Mouse (Mus musculus): ENCODE measurements around the gene Map3k21.

Map3k21 gene

DNA sequence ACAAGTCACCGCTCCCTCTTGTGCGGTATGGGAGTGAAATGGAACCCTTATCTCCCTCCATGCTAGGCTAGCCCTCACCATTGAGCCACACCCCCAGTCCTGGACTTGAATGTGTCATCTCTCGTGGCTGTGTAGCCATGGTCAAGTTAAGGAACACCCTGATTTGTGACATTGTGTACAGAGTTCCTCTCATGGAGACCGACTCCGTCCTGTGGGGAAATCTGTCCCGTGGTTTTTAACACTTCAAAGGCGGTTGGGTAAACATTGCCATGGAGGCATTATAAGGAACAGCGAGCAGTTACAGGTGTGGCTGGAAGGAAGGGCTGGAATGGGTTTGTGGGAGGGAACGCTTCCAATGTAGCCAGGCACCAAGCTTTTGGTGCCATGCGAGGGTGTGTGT lies 6.8 kb downstream of the Map3k21 start:
- DNase-seq, result no peak

DNA sequence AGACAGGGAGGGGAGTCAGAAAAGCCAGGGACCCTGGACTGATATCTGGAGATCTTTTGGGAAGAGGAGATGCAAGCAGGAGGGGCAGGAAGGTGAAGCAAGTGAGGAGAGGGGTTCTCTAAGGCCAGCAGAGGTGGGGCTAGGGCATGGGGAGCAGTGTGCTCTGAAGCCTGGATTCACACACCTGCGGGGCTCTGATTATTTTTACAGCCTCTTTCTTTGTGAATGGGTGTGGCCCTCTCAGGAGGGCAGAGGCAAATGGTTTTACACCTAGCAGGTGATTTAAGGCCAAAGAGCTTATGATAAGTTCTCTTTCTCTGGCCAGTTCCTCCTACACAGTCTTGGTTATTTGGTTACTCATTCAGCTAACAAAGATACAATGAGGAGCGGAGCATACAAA lies 8.5 kb downstream of the Map3k21 start:
- no peak for DNase-seq

DNA sequence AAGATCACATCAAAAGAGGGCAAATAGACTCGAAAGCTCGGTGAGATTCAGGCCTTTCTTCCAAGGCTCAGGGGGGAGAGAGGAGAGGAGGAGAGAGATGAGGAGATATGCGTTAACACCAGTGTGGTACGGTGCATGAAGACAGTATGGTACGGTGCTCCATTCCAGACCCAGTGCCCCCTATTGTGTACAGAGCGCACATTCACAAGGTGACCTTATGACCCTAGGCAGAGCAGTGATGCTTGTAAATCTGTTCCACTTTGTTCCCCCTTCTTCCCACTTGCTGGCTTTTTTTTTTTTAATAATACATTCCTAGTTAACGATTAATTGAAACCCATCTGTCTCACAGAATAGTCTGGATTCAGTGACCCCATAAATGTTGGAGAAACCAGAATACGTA lies 9.3 kb downstream of the Map3k21 start:
- no peak for DNase-seq

DNA sequence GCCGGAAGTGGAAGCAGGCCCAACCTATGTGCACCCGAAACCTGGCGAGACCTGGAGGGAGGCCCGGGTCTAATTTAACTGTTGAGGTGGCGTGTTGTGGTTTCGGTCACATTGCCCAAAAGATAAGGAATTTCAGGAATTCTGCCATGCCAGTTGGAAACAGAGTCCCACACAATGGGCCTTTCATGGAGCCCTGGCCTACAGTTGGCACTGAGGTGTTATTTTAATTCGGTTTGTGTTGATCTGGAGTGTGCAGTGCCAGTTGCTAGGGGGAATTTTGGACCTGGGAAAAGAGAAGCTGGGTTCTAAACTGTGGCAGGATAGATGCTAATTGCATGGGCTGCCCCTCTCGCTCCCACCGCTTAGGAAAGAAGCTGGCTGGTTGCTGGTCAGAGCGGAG lies 10.0 kb downstream of the Map3k21 start:
- no peak for DNase-seq

DNA sequence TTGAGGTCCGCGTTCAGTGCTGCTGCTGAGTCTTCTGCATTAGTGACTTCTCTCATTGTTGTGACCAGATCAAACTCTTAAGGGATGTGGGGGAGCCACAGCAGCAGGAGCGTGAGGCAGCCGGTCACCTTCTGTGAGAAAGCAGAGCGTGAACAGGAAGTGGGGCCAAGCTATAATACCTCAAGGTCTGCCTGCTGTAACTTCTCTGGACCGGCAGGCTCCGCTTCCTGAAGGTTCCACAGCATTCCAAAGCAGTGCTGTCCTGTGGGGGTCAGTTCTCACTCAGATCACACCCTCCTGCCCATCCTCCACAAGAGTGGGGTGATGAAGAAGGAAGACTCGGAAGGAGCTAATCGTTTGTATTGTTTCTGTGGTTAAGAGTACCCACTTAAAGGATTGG lies 10.5 kb downstream of the Map3k21 start:
- no peak for DNase-seq

DNA sequence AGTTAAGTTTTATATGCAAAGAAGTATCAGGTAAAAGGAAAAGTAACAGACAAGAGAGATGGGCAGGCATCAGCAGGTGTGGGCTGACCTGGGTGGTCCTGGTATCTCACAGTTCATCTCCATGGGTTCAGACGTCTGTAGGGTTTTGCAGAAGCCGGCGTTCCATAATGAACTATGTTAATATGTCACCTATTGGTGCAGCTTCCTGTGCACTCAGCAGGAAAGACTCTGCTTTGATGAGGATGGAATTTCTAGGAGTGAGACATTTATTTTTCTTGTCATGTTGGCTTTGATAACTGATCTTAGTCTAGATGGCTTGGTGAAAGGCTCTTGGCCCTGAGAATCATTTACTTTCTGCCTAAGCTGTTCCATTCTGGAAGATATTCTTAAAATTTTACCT lies 12.1 kb downstream of the Map3k21 start:
- DNase-seq, result no peak

DNA sequence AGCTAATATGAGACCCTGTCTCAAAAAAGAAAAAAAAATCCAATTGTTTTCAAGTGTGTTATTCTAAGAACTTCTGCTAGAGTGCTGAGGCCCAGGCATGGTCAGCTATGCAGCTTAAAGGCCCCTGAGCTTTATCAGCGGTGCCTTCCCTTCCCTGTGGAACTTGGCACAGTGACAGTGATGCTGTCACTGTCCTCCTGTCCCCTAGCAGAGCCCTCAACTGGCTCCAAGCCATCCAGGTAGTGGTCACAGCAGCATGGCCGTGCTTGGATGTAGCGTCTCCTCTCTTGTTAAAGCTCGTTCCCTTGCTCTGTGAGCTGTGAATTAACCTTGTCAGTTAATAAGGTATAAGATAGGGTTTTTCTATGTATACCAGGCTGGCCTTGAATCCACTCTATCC lies 16.4 kb downstream of the Map3k21 start:
- DNase-seq, result no peak

DNA sequence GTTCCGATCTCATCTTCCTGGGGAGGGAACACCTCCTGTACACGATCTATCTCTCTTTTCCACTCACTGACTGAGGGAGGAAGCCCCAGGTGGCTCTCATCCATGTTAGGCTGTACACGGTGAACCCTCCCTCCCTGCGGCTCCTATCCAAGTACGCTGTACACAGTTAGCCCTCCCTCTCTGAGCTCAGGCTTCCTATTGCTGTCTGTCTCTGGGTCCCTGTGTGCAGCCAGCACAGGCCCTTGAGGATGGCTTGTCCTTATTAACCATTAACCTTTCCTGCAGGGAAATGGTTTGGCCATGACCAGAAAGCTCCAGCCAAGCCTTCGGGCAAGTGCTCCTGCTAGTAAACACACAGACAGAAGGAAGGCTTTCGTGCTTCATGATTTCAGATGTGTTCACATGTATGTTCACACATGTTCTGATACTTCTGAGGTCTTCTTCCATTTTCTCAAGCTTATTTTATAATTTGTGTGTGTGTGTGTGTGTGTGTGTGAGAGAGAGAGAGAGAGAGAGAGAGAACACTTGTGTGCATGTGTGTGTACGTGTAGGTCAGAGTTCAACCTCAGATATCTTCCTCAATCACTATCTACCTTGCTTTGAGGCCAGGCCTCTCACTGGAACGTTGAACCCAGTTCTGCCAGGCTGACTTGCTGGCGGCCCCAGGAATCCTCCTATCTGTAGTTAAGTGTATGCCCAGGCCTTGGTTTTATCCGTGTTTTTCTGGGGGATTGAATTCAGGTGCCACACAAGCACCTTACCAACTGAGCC lies 20.2 kb downstream of the Map3k21 start:
- DNase-seq, result no peak

DNA sequence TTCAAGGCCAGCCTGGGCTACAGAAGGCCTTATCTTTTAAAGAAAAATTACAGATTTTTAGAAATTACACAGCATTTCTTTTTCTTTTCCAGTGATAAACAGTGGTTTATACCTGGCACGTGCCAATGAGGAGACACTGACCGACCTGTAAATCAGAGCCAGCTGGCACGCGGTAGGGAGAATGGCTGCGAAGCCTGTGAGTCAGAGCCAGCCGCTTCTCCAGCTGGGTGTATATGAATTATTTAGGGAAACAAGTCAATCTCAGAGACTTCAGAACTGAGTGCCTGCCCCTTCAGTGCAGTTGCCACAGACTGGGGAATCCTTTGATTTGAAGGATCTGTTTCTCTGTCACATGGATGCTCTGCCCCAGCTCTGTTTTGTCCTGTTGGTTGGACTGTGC lies 21.6 kb downstream of the Map3k21 start:
- DNase-seq, result no peak

DNA sequence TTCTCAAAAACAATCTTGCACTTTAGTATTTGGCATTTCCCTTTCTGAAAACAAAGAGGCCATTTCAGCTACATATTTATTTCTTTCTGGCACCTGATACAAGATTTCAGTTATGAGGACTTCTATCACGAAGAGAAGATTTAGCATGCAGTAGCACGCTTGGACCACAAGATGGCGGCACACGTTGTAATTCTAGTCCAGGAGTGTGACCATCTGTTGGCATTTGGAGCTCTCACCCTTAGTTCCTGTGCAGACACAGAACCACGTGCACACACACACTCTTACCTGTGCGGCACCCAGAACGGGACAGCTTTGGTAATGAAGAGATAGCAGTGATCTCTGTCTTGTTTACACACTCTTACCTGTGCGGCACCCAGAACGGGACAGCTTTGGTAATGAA lies 25.4 kb downstream of the Map3k21 start:
- DNase-seq, result peak; percentile 82 to 86

DNA sequence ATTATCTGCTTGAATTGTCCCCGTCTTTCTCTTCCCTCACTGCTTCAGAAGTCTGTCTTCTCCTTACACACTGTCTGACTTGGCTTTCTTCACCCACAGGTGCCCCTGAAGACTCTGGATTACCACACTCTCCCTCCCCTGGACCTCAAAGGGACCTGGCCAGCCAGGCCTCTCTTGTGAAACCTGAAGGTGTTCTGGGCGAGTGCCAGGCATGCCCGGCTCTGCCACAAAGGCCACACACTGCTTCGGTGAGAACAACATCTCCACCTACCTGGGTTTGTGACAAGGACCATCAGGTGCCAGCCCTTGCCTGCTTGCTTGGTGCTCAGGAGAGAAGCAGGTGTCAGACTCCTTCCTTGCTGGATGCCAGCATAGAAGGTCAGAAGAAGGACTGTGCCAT lies 34.3 kb downstream of the Map3k21 start:
- no peak for DNase-seq

DNA sequence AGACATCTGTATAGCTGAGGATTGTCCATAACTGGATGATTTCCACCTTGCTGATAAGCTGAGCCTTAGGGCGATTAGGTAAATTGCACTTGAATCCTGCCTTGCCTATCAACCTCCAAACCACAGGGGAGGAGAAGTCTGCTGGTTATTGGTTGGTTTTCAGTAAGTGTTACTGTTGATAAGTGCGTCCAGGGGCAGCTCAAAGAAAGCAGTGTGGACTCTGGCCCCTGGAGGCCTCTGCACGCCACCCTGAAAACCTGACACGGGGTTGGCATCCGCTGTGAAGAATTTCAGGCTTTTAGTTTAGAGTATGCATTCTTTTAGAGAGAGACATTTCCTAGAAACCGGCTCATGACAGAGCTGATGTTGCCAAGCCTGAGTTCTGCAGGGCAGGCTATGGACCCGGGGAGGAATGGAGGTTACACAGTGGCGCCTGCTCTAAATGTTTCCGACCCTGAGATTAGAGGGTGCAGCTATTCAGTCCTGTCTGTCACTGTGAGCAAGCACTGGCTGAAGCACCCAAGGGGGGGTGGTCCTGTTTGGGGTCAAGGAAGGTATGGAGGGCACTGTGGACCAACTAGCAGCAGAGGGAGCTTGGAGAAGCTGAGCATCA lies 38.6 kb downstream of the Map3k21 start:
- DNase-seq, result no peak

DNA sequence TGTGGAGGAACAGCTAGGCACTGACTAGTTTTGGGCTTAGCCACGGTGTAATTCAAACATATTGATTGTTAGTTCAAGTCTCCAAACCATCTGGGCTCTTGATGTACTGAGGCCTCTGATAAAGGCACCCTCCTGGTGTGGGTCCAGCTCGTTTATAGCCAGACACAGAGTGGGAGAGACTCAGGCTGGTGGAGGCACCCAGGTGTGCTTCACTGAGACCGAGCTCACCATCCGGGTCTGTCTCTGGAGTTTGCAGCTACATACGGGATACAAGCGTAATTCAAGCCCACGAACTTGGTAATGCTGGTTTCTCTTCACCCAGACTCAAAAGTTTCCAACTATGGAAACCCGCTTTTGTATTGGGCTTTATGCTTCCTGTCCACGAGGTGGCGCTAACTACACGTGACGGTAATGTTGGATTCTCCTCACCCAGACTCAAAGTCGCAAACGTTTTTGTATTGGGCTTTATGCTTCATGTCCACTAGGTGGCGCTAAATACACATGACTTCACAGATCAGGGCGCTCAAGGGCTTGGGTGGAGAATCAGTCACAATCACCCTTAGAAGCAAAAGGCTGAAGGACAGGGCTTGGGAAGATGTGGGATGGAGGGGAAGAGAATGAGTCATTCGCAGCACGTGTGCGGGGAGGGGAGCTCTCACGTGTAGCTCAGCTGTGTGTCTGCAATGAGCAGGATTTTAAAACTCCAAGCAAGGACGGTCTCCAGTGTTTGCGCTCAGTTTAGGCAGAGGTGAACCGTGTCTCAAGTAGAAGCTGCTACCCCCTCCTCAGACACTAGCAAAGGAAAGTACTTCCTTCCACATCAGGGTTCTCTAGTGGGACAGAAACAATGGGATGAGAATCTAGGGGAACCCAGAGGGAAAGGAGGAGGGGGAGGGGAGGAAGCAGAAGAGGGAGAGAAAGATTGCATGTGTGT lies 40.0 kb downstream of the Map3k21 start:
- peak; percentile 83 to 88 for DNase-seq

DNA sequence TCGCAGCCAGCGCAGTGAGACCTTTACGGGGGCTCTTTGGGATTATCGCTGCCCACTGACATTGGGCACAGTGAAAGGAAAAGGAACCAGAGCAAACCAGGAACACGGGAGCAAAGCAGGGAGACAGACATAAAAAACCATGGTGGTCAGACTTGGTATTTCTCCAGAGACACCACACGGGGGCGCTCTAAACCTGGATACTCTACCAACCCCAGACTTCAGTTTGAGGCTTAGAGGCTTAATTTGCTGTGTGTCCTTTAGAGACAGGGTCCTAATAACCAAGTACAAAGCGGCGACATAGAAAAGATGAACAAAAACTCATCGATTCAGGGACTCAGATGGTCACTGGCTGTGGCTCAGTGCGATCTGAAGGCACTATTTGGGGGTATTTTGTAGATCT lies 45.4 kb downstream of the Map3k21 start:
- peak; percentile 79 to 83 for DNase-seq

DNA sequence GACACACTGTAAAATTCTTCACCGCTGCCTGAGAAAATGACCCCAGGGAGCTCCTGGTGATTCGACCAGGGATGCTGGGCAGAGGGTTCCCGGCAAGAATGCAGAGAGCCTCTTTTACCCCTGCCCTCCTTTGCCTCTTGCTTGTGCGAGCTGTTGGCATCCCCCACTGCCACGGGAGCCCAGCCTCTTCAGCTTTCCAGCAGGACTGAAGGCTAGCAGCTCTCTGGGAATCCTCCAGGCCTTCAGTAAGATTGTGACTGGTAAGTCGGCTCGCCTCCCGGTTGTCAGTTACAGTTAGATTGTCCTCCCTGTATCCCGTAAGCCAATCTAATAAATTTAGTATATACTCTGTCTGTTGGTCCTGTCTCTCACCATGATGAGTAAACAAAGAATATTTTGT lies 46.5 kb downstream of the Map3k21 start:
- no peak for DNase-seq

DNA sequence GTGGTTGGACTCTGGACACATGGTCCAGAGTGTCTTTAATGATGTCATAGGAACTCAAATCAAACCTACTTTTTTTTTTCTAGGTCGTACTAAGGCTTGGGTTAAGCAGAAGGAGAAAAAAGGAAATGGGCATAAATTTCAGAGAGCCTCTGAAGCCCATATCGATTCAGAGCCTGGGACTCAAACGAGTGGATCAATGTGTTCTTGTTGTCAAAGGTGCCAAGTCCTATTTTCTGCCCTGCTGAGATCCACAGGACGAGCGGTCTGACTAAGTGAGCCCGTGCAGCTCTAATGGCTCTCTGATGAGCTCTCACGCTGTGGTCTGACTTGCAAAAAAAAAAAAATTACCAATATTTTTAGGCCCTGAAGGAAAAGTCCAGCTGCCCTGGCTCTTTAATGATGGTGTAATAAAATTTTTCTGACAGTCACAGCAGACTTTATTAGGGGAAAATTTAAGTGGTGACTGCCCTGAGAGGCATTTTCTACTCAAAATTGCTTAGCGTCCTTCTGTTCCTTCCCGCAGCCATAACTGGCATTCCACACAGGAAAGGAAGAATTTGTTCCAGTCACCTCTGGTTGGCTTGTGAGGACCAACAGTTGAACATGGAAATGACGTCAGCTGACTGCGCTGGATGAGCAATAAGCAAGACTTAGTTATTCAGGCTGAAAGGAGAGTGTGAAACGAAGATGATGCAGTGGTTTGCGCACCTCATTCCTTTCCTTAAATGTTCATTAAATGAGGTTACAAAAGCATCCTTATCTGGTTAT lies 47.2 kb downstream of the Map3k21 start:
- DNase-seq, result no peak

DNA sequence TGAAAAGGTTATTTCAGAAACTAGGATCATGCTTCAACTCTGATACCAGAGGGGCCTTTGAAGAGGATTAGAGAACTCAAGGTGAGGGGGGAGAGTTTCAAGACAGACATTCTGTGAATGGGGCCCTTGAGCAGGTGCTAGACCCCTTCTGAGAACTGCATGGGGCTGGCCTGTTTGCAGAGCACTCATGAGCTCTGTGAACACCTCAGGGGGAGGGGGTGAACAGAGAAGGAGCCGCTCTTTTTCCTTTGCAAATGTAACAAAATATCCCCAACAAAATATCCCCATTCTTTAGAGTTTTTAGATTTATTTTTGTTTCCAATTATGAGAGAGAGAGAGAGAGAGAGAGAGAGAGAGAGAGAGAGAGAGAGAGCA lies 47.7 kb downstream of the Map3k21 start:
- DNase-seq, result no peak

DNA sequence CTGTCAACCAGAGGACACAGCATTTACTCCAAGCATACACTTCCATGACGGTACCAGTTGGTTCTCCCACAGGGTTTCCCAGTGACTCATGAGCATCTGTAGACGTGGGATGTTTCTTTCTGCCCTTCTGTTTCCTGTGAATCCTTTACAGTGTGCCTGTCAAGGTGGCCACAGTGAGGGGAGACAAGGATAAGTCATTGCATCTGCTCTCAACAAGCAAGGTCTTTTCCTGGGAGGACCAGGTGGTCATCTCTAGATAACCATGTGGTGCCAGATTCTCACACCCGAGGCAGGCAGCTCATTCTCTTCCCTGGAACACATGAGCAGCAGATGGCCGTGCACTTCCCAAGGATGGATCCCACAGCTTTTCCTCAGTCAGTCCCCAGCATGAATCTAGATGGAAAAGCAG lies 49.1 kb downstream of the Map3k21 start:
- DNase-seq, result peak; percentile 80 to 85

DNA sequence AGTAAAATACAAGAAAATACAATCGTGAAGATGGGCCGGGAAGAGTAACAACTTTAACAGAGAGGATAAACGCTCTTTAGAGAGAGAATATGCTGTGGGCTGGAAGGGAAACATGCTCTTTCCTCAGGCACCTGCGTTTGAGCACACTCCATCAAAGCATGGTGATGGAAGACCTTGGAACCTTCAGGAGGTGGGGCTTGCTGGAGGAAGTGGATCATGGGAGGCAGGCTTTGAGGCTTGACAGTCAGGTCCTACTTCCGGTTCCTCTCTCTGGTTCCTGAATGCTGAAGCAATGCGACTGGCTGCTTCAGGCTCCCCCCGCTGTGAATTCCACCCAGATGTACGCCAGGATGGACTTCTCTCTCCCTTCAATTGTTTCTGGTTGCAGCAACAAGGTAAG lies 49.8 kb downstream of the Map3k21 start:
- DNase-seq, result peak; percentile 71 to 72

DNA sequence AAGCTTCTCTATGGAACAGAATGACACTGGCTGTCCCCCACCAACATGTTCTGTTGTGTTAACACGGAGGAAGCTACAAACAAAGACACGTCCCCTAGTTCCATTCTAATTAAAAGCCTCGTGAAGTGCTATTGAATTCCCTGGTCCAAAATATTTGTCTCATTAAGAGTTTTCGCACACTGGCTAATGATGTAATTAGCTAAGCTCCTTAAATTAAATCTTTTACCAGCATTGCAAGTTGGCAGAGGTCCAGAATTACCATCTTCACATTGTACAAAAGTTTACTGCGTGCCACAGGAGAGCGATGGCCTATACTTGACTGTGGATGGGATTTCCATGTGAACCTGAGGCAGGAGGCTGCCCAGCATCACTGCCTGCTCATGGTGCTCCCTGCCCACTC lies 51.5 kb downstream of the Map3k21 start:
- DNase-seq, result no peak

DNA sequence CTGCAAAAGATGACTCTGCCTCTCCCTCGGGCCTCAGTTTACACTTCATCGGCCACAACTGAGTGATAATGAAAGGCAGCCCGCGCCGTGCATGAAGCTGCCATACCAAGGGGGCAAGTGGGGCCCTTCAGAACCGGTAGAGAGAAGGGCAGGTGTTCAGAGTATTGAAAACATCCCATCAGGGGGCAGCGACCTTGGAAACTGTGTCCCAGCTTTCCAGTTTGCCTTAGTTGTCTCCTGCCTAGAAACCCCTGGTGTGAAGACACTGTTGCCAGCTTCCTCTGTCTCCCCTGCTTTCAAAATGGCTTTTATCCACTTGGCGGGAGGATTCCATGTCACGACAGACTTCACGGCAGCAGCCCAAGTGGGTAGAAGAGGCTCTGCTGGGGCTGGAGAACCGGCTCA lies 53.6 kb downstream of the Map3k21 start:
- DNase-seq, result peak; percentile 39 to 53

DNA sequence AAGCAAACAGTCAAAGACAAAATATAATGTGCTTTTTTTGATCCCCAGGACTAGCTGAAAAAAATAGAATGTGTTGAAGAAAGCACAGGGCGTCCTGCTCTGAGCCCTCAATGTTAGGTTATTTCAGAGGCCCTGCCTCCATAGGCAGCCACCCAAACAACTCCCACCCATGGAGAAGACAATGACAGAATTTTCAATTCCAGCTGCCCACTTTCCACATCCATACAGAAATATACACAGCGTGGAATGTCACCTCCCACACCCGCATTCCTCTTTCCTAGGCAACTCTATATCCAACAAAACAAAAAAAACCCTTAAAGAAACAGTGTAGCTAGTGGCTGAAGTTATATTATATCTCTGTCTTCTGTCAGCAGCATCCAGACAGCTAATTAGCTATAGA lies 61.1 kb downstream of the Map3k21 start:
- no peak for DNase-seq

DNA sequence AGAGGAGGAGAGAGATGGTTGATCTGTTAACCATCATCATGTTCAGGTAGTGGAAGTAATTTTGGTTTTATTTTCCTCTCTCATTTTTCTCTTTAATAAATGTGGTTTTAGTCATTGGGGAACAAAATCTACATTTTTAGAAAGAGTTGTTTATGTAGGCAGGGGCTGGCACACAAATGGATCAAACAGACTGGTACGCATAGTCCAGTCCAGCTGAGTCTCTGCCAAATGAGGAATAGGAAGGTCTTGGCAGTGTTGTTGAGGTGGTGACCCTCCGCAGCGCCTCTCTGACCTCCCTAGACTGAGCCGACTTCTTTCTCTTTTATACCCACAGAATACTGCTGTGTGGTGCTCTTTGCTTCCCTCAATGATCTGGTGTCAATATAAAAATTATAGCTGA lies 65.7 kb downstream of the Map3k21 start:
- no peak for DNase-seq
